Mouse (Mus musculus) megakaryocyte, embryonic 14.5 days (primary cell): ENCODE results near the gene Tmcc3.

ENCODE experiments used
- FLI1 ChIP-seq: IDR thresholded peaks from 2 replicates; pipeline ENCODE4 v1.6.1; 2012; ENCODE audit warnings: low read length, inconsistent platforms, mixed read lengths
- GATA1 ChIP-seq: IDR thresholded peaks from 3 replicates; pipeline ENCODE4 v1.6.1; 2012; ENCODE audit warnings: mixed read lengths, low read length, inconsistent platforms, borderline replicate concordance

DNA sequence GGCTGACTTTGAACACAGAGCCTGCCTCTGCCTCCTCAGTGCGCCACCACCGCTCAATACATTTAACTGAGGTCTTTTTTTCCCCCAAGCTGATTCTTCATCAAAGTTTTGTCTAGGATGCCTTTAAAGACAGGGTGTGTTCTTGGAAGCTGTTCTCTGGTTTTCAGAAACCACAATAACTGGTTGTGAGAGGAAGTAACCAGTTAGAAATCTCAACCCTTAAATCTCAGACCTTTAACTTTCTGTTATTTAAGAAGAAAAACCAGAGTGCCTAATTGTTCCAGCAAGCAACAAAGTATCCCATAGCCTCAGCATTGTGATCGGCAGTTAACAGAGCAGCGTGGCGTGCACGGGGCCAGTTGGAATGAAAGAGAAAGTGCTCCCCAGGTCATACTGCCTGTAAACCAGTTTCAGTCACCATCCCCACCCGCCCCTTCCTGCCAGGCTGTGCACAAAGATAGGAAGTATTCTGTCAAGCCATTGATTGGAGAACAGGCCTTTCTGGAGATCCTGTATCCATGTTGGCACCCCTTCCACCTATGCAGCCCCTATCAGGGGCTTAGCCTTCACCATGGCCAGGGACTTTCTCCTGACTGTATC, 240.3 kb downstream of the Tmcc3 start:
- TF ChIP-seq GATA1, result no peak
- no peak for TF ChIP-seq FLI1
